Mouse (Mus musculus): Measurements from ENCODE around the gene Tubb4a. TPM values are rescaled to one million over a fixed set of nuclear protein-coding genes. Genes with fewer than 3 reads are reported as not detected.
A peak's percentile ranks its signal among the peaks of the same experiment; 100 is the strongest.

Gene Tubb4a
- polyA plus RNA-seq, 1 experiment from 2014 or later: 307 TPM

DNA sequence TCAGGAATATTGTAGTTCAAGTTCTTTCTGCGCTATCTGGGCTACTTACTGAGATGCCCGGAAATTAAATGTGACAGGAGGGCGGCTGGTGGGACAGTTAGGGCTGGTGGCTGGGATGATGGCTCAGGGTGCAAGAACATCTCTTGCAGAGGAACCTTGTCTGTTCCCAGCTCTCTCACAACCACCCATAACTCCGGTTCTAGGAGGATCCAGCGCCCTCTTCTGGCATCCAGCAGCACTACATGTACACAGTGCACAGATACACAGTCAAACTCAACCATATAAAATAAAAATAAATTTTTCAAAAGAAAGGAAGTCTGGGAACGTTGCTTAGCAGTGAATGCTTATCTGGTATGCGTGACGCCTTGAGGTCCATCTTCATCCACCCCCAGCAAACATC lies 48.6 kb downstream of the Tubb4a start:
- H3K4me2 ChIP-seq (replicated peaks): no peak overlapping the region
- H3K4me3 ChIP-seq (replicated peaks): no peak overlapping the region
- H3K27ac ChIP-seq: no peak overlapping the region
- peaks cover 18% of the 10 kb centered on the region for H3K27me3 ChIP-seq
- no peak overlapping the region for H3K9ac ChIP-seq (replicated peaks)
- WGBS: 43% methylated on average over 8 of the region's 8 CpGs
- no peak for ATAC-seq
- no peaks in the 10 kb centered on the region for H3K36me3 ChIP-seq
- H3K9me3 ChIP-seq: no peaks in the 10 kb centered on the region
- H3K4me1 ChIP-seq (replicated peaks): no peaks in the 10 kb centered on the region

DNA sequence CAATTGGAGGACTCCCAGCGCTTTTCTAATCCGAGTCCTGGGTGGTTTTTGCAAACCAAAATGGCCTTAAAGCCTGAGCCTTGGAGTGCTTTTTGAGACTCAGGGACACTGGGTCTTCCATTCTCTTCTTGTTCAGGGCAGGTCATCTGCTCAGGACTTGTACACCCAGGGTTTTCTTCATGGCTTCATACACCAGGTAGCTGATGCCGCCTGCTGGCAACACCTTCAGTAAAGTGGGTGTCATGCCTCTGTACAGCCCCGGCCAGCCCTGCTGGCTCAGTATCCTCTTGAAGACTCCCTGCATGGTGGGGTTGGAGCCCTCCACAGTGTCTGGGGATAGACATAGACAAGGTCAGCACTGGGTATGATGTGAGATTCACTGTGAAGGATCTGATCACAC lies 54.7 kb downstream of the Tubb4a start:
- Histone ChIP-seq H3K27me3 (peaks cover 6% of the 10 kb centered on the region; the same call in 1 of the 2 replicates), H3K4me1 (replicated peaks) (peaks cover 22% of the 10 kb centered on the region), H3K27ac (no peak overlapping the region), H3K4me3 (replicated peaks) (no peak overlapping the region), H3K4me2 (replicated peaks) (peak overlapping the region; percentile 53), H3K9ac (replicated peaks) (no peak overlapping the region), H3K9me3 (no peaks in the 10 kb centered on the region), H3K36me3 (peaks cover 10% of the 10 kb centered on the region)
- ATAC-seq: no peak
- 87% methylated on average over 4 of the region's 4 CpGs for whole genome bisulfite sequencing

DNA sequence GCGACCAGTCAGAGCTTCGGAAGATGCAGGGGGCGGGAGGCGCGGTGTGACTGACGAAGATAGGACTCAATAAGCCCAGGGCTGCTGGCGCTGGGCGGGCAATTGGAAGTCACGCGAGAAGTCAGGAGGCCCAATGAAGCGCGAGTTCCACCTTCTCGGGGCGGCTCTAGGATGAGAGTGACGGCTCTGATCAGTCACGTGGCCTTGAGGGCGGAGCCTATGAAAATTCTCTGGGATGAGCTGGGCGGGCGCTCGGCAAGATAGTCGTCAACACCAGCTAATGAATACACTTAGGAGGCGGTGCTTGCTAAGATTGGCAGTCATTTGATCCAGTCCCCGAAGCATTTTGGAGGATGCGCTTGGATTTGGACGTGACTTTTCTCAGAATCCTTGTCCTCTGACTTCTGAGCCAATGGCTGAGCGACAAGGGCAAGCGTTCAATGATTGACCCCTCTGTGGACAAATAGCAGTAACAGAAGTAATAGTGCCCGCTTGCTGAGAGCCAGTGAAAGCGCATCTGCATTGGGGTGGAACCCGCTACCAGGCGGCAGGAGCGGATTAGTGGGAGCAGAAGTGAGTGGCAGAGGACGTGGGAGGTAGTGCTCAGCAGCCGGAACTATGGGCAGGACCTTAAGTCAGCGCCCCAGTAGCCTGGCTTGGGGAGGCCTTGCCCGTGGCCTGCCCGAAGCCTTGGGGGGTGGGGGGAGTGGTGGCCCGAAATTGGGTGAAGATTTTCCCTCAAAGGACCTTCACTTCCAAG lies 55.7 kb downstream of the Tubb4a start:
- WGBS: under 1% methylated on average over 38 of the region's 38 CpGs
- peak; percentile 99 for ATAC-seq
- Histone ChIP-seq H3K27ac (peak overlapping the region; percentile 85), H3K36me3 (peaks cover 20% of the 10 kb centered on the region), H3K9me3 (no peaks in the 10 kb centered on the region), H3K4me2 (replicated peaks) (peak overlapping the region; percentile 53), H3K27me3 (peaks cover 4% of the 10 kb centered on the region; the same call in 1 of the 2 replicates), H3K9ac (replicated peaks) (peak overlapping the region; percentile 54), H3K4me3 (replicated peaks) (peak overlapping the region; percentile 38), H3K4me1 (replicated peaks) (peaks cover 25% of the 10 kb centered on the region)

DNA sequence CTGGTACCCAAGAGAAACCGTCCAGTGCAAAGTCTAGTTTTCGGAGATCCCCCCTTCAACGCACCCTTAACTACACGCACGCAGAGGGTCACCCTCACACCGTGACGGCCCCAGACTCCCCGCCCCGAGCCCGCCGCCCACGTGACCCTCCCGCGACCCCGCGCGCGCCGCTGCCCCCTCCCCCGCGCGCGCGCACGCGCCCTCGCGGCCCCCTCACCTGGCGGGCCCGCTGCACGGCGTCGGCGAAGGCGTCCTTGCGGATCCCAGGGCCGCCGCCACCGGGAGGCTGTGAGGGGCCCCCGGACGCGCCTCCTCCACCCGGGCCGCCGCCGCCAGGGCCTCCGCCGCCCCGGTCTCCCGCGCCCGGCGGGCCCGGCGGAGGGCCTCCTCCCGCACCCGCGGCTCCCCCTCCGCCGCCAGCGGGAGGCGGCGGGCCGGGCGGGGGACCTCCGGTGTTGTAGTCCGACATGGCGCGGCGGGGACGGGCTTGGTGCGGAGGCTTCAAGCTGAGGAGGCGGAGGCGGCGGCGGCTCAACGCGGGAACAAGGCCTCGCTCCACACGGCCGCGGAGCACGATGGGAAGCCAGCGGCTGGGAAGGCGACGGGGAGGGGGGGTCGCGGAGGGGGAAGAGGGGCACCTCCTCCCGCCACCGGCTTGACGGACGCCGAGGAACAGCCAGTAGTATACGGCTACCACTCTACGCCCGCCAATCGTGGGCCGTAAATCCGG lies 56.5 kb downstream of the Tubb4a start, which contains the start of gene Khsrp:
Gene Khsrp (minus strand): TSS at position 592 of the 730 bp plus-strand sequence.
- H3K36me3 ChIP-seq: peaks cover 28% of the 10 kb centered on the region
- peaks cover 4% of the 10 kb centered on the region; the same call in 1 of the 2 replicates for H3K27me3 ChIP-seq
- ATAC-seq: no peak
- H3K4me2 ChIP-seq (replicated peaks): peak within 1 kb of the TSS; percentile 94
- H3K9me3 ChIP-seq: no peaks in the 10 kb centered on the region
- peak within 1 kb of the TSS; percentile 99 for H3K9ac ChIP-seq (replicated peaks)
- H3K4me3 ChIP-seq (replicated peaks): peak within 1 kb of the TSS; percentile 93
- H3K27ac ChIP-seq: peak within 1 kb of the TSS; percentile 94
- WGBS: under 1% methylated on average over 76 of the region's 99 CpGs
- H3K4me1 ChIP-seq (replicated peaks): peaks cover 25% of the 10 kb centered on the region

Other genes starting within 250 kb of the Tubb4a start
- not detected in 2 replicates for gene Acsbg2, start 213.3 kb downstream of the Tubb4a start, polyA plus RNA-seq (2015; fragmentation: Nextera tagmentation; extraction: Ambion mirVana)
- 0.43 and 0.74 TPM in 2 replicates for gene 1700061G19Rik, start 212.3 kb downstream of the Tubb4a start, polyA plus RNA-seq (2015; fragmentation: Nextera tagmentation; extraction: Ambion mirVana)
- gene Mllt1, start 152.4 kb downstream of the Tubb4a start, polyA plus RNA-seq (2015; fragmentation: Nextera tagmentation; extraction: Ambion mirVana): 74.6 and 90.0 TPM in 2 replicates
- not detected in 2 replicates for gene Acer1, start 105.7 kb downstream of the Tubb4a start, polyA plus RNA-seq (2015; fragmentation: Nextera tagmentation; extraction: Ambion mirVana)
- gene Clpp, start 97.5 kb downstream of the Tubb4a start, polyA plus RNA-seq (2015; fragmentation: Nextera tagmentation; extraction: Ambion mirVana): 168 and 174 TPM in 2 replicates
- gene Alkbh7, start 90.4 kb downstream of the Tubb4a start, polyA plus RNA-seq (2015; fragmentation: Nextera tagmentation; extraction: Ambion mirVana): 40.2 and 45.5 TPM in 2 replicates
- 0.64 TPM in 1 of 2 replicates, not detected in the other for gene Pspn, start 87.8 kb downstream of the Tubb4a start, polyA plus RNA-seq (2015; fragmentation: Nextera tagmentation; extraction: Ambion mirVana)
- 68.0 and 74.8 TPM in 2 replicates for gene Gtf2f1, start 76.5 kb downstream of the Tubb4a start, polyA plus RNA-seq (2015; fragmentation: Nextera tagmentation; extraction: Ambion mirVana)
- 0.28 and 0.75 TPM in 2 replicates for gene Gm17949, start 76.3 kb downstream of the Tubb4a start, polyA plus RNA-seq (2015; fragmentation: Nextera tagmentation; extraction: Ambion mirVana)
- 33.1 and 39.1 TPM in 2 replicates for gene Khsrp, start 56.3 kb downstream of the Tubb4a start, polyA plus RNA-seq (2015; fragmentation: Nextera tagmentation; extraction: Ambion mirVana)
- not detected in 2 replicates for gene Slc25a41, start 46.1 kb downstream of the Tubb4a start, polyA plus RNA-seq (2015; fragmentation: Nextera tagmentation; extraction: Ambion mirVana)
- 0.73 and 1.2 TPM in 2 replicates for gene Crb3, start 28.7 kb downstream of the Tubb4a start, polyA plus RNA-seq (2015; fragmentation: Nextera tagmentation; extraction: Ambion mirVana)
- 24.3 and 26.9 TPM in 2 replicates for gene Slc25a23, start 27.9 kb downstream of the Tubb4a start, polyA plus RNA-seq (2015; fragmentation: Nextera tagmentation; extraction: Ambion mirVana)
- gene Dennd1c, start 9.3 kb downstream of the Tubb4a start, polyA plus RNA-seq (2015; fragmentation: Nextera tagmentation; extraction: Ambion mirVana): 3.1 and 4.5 TPM in 2 replicates
- gene Tnfsf9, start 17.5 kb upstream of the Tubb4a start, polyA plus RNA-seq (2015; fragmentation: Nextera tagmentation; extraction: Ambion mirVana): 5.7 and 6.6 TPM in 2 replicates
- gene Cd70, start 62.0 kb upstream of the Tubb4a start, polyA plus RNA-seq (2015; fragmentation: Nextera tagmentation; extraction: Ambion mirVana): 0.44 and 0.82 TPM in 2 replicates
- not detected in 2 replicates for gene Tnfsf14, start 106.4 kb upstream of the Tubb4a start, polyA plus RNA-seq (2015; fragmentation: Nextera tagmentation; extraction: Ambion mirVana)
- 0.34 and 1.1 TPM in 2 replicates for gene C3, start 140.4 kb upstream of the Tubb4a start, polyA plus RNA-seq (2015; fragmentation: Nextera tagmentation; extraction: Ambion mirVana)
- 19.6 and 20.6 TPM in 2 replicates for gene Gpr108, start 160.7 kb upstream of the Tubb4a start, polyA plus RNA-seq (2015; fragmentation: Nextera tagmentation; extraction: Ambion mirVana)
- 12.3 and 13.7 TPM in 2 replicates for gene Trip10, start 161.7 kb upstream of the Tubb4a start, polyA plus RNA-seq (2015; fragmentation: Nextera tagmentation; extraction: Ambion mirVana)
- 1.2 and 1.3 TPM in 2 replicates for gene Vav1, start 191.3 kb upstream of the Tubb4a start, polyA plus RNA-seq (2015; fragmentation: Nextera tagmentation; extraction: Ambion mirVana)